Mouse (Mus musculus) C2C12 (cell line): ENCODE measurements around the gene Etfbkmt. TPM values are rescaled to one million over a fixed set of nuclear protein-coding genes. Genes with fewer than 3 reads are reported as not detected.
"Not testable (repeated sequence)": the region's sequence is repeated elsewhere in the genome, so short reads cannot be mapped to it uniquely, and the experiment has no call there.

ENCODE experiments used
- H3K27me3 ChIP-seq: one replicate; pipeline ENCODE4 v1.6.1; 2011; ENCODE audit not compliant: control insufficient read depth, insufficient read depth, insufficient read length
- H3K36me3 ChIP-seq: one replicate; pipeline ENCODE4 v1.6.1; 2011; ENCODE audit not compliant: control insufficient read depth, insufficient read depth
- H3K4me3 ChIP-seq: one replicate; pipeline ENCODE4 v1.5.1; 2011; ENCODE audit warnings: mild to moderate bottlenecking, control low read depth; ENCODE audit not compliant: poor library complexity, insufficient read depth, severe bottlenecking
- H3K79me2 ChIP-seq: one replicate; pipeline ENCODE4 v1.6.1; 2011; ENCODE audit not compliant: control insufficient read depth, insufficient read depth
- H3K79me3 ChIP-seq: one replicate; pipeline ENCODE4 v1.6.1; 2011; ENCODE audit warnings: low read depth, control low read depth
- H3ac ChIP-seq: one replicate; pipeline ENCODE3; 2011; ENCODE audit warnings: low read depth; ENCODE audit not compliant: control insufficient read depth, insufficient read length
- CEBPB ChIP-seq: IDR thresholded peaks from one replicate; pipeline ENCODE4 v1.6.1; 2011; ENCODE audit warnings: low read depth, mild to moderate bottlenecking, control low read depth, moderate library complexity
- CTCF ChIP-seq: IDR thresholded peaks from one replicate; pipeline ENCODE4 v1.5.1; 2011; ENCODE audit not compliant: control insufficient read depth, insufficient read depth, insufficient read length
- FOSL1 ChIP-seq: IDR thresholded peaks from one replicate; pipeline ENCODE4 v1.8.0; 2011; ENCODE audit warnings: mild to moderate bottlenecking, low read length; ENCODE audit not compliant: poor library complexity, insufficient read depth, severe bottlenecking
- MAX ChIP-seq: IDR thresholded peaks from one replicate; pipeline ENCODE4 v1.6.1; 2011; ENCODE audit warnings: mild to moderate bottlenecking, control low read depth
- MYOD1 ChIP-seq: IDR thresholded peaks from one replicate; pipeline ENCODE4 v1.6.1; 2011; ENCODE audit warnings: low read depth; ENCODE audit not compliant: control insufficient read depth, insufficient read length
- MYOG ChIP-seq: IDR thresholded peaks from one replicate; pipeline ENCODE4 v1.6.1; 2011; ENCODE audit not compliant: control insufficient read depth, insufficient read length; ENCODE audit errors: extremely low read depth
- USF1 ChIP-seq: IDR thresholded peaks from one replicate; pipeline ENCODE4 v1.6.1; 2011; ENCODE audit warnings: low read depth, mild to moderate bottlenecking, control low read depth, moderate library complexity
- polyA plus RNA-seq: library from polyadenylated mRNA; unstranded; fragments of >200 nt; fragmentation: generic; extraction: Trizol; gene quantifications from one replicate; pipeline ENCODE4 v1.2.1, GENCODE M21; 2012; ENCODE audit warnings: missing spikeins

Etfbkmt gene
- polyA plus RNA-seq, 1 experiment: 2.2 TPM

GRCm38 (mm10) chr6:149168436-149168835, 28.8 kb downstream of the Etfbkmt start:
- H3K36me3 ChIP-seq: peaks cover 57% of the 10 kb centered on the region
- no peak overlapping the region for H3ac ChIP-seq
- H3K4me3 ChIP-seq: no peak overlapping the region
- no peaks in the 10 kb centered on the region for H3K79me3 ChIP-seq
- H3K79me2 ChIP-seq: no peaks in the 10 kb centered on the region
- no peaks in the 10 kb centered on the region for H3K27me3 ChIP-seq
- TF ChIP-seq FOSL1 (no peak), CEBPB (no peak), MYOG (no peak), MYOD1 (no peak), USF1 (no peak), MAX (no peak), CTCF (no peak)

- not testable (repeated sequence) for H3K79me2 ChIP-seq, H3ac ChIP-seq, H3K4me3 ChIP-seq, H3K79me3 ChIP-seq, H3K27me3 ChIP-seq
- peaks cover 42% of the 10 kb centered on the region for H3K36me3 ChIP-seq
These were observed 30.3 kb downstream of the Etfbkmt start for GRCm38 (mm10) chr6:149169965-149170364.

- H3K79me3 ChIP-seq: no peaks in the 10 kb centered on the region
- no peaks in the 10 kb centered on the region for H3K79me2 ChIP-seq
- no peak overlapping the region for H3K4me3 ChIP-seq
- peaks cover 48% of the 10 kb centered on the region for H3K36me3 ChIP-seq
- TF ChIP-seq MYOG (no peak), CTCF (no peak), MYOD1 (no peak), FOSL1 (no peak), USF1 (no peak), CEBPB (no peak), MAX (no peak)
- H3ac ChIP-seq: no peak overlapping the region
- H3K27me3 ChIP-seq: no peaks in the 10 kb centered on the region
These were observed 34.4 kb downstream of the Etfbkmt start for GRCm38 (mm10) chr6:149173831-149174625.

- TF ChIP-seq MYOD1 (no peak), MYOG (no peak)
- H3K79me2 ChIP-seq: no peaks in the 10 kb centered on the region
- no peak overlapping the region for H3K4me3 ChIP-seq
- H3K79me3 ChIP-seq: no peaks in the 10 kb centered on the region
- H3K36me3 ChIP-seq: peaks cover 49% of the 10 kb centered on the region
- H3K27me3 ChIP-seq: no peaks in the 10 kb centered on the region
- no peak overlapping the region for H3ac ChIP-seq
These were observed 35.4 kb downstream of the Etfbkmt start for GRCm38 (mm10) chr6:149174932-149175570.

GRCm38 (mm10) chr6:149179064-149179463, 39.4 kb downstream of the Etfbkmt start:
- Histone ChIP-seq H3ac (no peak overlapping the region), H3K27me3 (no peaks in the 10 kb centered on the region), H3K4me3 (no peak overlapping the region), H3K36me3 (peaks cover 77% of the 10 kb centered on the region), H3K79me2 (peaks cover 20% of the 10 kb centered on the region), H3K79me3 (peaks cover 4% of the 10 kb centered on the region)
- TF ChIP-seq MAX (no peak), MYOD1 (no peak), MYOG (no peak), CEBPB (no peak), FOSL1 (no peak), CTCF (no peak), USF1 (no peak)

- H3ac ChIP-seq: no peak overlapping the region
- H3K79me3 ChIP-seq: peaks cover 45% of the 10 kb centered on the region
- no peak for TF ChIP-seq CTCF
- TF ChIP-seq CEBPB: no peak
- TF ChIP-seq FOSL1: no peak
- TF ChIP-seq USF1: no peak
- TF ChIP-seq MYOG: no peak
- TF ChIP-seq MYOD1: no peak
- TF ChIP-seq MAX: no peak
- peaks cover 51% of the 10 kb centered on the region for H3K36me3 ChIP-seq
- H3K27me3 ChIP-seq: no peaks in the 10 kb centered on the region
- H3K79me2 ChIP-seq: peaks cover 63% of the 10 kb centered on the region
- no peak overlapping the region for H3K4me3 ChIP-seq
These were observed 44.4 kb downstream of the Etfbkmt start for GRCm38 (mm10) chr6:149184007-149184406.
